Mouse (Mus musculus) left cerebral cortex, postnatal 14 days (tissue): ENCODE measurements around the gene Plekhj1. TPM values are rescaled to one million over a fixed set of nuclear protein-coding genes. Genes with fewer than 3 reads are reported as not detected.
A peak's percentile ranks its signal among the peaks of the same experiment; 100 is the strongest.

ENCODE experiments used
- DNase-seq, 2 experiments: peaks; one replicate each; pipeline ENCODE4 v3.0.0; 2021 to 2022; ENCODE audit warnings: low spot score in 2 of 2, mixed read lengths in 1 of 2
- intact Hi-C: fragments of 180-260 bp; cut with DNase I; formaldehyde crosslinking; loops from one replicate; pipeline ENCODE4 v1.15.1; 2025
- total RNA-seq, 2 experiments: library from RNA; stranded (reverse); gene quantifications; 2 replicates each; pipeline ENCODE4 v1.2.3; 2021

Plekhj1 gene
- total RNA-seq, 2 experiments from 2014 or later = 60.0 to 62.8 TPM

DNA sequence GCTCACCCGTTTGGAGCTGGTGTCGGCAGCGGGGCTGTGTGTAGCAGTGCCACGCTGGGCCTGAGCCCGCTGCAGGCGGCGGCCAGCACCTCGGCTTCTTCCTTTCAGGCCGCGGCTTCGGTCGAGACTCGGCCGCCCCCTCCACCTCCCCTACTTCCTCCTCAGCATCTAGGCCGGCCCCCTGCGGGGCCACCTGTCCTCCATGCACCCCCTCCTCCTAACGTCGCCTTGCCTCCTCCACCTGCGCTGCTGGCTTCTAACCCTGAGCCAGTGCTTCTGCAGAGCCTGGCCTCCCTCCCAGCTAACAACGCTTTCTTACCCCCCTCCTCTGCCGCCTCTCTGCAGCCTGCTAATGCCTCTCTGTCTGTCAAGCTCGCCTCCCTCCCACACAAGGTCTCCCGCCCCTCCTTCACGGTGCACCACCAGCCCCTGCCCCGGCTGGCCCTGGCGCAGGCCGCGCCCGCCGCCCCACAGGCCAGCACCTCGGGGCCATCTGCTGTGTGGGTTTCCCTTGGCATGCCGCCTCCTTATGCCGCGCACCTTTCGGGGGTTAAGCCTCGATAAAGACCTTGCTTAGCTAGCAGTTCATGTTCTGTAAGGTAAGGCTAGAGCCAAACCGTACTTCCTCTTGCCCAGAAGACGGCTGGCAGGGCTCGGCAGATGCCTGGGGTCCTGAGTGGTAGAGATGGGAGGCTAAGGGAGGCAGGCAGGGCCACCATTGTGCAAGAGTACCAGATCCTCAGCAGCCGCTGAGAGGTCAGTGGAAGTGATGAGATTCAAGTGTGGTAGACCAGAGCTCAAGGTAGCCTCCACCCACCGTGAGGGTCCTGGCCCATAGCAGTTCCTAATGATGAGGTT lies 6.0 kb downstream of the Plekhj1 start:
- intact Hi-C loops = no loop called here
- no peak for DNase-seq

DNA sequence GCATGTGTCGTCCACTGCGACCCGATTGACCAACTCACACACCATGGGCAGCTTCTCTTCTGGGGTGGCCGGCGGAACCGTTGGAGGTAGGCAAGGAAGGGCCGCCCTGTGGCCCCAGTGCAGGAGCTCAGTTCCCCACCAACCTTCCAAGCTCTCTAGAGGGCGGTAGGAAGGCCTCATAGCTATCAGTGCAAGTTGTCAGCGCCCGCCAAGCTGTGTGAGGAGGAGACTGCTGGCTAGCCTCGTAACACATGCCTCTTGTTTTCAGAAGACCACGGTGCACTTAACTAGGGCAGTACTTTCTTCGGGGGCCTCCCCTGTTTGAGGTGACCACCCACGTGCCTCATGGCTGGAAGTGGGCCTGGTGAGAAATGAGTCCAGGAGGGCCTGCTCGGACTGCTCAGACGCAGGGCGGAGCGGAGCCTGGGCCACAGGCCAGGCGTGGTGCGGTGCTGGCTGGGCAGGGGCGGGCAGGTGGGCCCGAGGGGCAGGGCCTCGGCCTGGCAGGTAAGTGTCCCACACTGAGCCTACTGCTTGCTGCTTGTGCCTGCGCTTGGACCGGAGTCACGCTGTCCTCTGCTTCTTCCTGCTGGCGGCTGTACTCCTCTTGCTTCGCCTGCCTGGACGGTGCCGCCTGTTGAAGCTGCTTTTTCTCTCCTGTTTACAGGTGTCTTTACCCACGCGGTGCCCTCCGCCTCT lies 6.8 kb downstream of the Plekhj1 start:
- no peak for DNase-seq
- intact Hi-C loops = no loop called here

DNA sequence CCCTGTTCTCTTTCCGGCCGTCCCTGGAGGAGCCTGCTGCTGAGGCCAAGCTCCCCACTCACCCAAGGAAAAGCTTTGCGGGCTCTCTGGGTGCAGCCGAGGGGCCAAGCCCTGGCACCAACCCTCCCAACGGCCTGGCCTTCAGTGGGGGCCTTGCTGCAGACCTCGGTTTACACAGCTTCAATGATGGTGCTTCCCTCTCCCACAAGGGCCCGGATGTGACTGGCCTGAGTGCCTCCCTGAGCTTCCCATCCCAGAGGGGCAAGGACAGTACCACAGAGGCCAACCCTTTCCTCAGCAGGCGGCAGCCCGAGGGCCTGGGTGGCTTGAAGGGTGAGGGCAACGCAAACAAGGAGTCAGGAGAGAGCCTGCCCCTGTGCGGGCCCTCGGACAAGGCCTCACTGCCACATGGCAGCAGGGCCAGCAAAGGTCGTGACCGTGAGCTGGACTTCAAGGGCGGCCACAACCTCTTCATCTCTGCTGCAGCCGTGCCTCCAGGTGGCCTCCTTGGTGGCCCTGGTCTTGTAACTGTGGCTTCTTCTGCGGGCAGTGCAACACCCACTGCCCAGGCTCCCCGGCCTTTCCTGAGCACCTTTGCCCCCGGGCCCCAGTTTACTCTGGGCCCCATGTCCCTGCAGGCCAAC lies 7.5 kb downstream of the Plekhj1 start:
- no peak for DNase-seq
- intact Hi-C loops = no loop called here

DNA sequence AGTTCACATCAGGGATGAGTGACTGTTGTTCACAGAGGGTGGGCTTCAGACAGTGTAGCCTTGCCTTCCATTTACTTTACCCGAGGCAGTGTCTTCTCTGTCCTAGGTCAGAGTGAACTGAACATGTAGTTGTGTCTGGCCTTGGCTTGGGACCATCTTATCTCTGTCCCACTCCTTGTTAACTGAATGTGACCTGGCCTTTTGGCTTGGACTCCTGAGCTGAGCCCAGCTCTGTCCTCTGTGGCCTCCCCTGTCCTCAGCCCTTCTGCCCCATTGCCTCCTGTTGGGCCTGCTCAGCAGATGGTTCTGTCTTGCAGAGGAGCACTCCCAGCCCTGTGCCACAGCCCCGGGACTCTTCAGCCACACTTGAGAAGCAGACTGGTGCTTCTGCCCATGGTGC lies 10.9 kb downstream of the Plekhj1 start:
- DNase-seq = no peak
- intact Hi-C loops = no loop called here

DNA sequence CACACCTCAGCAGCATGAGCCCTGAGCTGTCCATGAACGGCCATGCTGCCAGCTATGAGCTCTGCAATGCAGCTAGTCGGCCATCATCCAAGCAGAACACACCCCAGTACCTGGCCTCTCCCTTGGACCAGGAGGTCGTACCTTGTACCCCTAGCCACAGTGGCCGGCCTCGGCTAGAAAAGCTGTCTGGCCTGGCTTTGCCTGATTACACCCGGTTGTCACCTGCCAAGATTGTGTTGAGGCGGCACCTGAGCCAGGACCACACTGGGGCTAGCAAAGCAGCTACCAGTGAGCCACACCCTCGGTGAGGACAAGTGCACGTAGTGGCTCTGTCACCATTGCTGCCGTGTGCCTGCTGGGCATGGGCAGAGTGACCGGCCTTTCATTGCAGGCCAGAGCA lies 12.5 kb downstream of the Plekhj1 start:
- DNase-seq = no peak
- intact Hi-C loops = no loop called here

DNA sequence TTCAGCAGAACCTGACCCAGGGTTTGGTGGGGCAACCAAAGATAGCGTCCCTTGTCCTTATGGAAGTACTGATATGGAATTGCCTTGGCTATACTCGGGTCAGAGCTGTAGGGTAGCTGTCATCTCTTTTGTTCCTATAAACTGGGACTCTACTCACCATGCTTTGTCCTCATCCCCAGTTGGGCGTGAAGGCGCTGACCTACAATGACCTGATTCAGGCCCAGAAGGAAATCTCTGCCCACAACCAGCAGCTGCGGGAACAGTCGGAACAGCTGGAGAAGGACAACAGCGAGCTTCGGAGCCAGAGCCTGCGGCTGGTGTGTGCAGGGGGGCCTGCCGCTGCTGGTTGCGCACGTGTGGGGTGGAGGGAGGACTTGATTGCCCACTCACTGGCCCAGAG lies 13.6 kb downstream of the Plekhj1 start:
- no peak for DNase-seq
- intact Hi-C loops = no loop called here

DNA sequence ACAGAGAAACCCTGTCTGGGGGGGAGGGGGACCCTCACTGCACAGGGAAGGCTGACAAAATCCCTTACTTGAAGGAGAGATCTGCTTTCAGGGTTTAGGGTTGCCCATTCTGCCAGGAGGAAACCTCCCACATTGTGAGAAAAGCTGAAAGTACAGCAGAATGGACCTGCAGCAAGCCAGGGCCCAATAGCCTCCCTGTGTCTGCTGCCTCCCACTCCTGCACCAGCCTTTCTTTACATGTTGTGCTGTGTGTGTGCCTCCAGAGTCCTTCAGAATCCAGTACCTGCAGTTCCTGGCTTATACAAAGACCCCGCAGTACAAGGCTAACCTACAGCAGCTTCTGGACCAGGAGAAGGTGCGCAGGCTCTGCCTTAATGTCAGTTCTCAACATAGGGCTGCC lies 14.1 kb downstream of the Plekhj1 start:
- no peak for DNase-seq
- intact Hi-C loops = no loop called here

DNA sequence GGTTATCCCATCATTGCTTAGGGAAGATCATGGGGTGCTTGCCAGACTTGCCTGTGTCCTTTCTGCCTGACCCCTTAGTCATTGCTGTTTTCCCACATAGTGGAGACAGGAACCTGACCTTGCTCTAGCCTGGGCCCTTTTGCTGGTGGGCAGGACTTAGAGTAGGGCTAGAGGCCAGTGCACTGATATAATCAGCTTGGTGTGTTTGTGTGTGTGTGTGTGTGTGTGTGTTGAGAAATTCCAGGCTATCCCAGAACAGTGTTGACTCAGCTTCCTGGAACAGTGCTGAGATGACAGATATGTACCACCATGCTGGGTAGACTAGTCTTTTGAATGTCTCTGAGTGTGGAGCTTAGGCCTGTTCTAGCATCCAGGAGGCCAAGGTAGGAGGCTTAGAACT lies 18.9 kb downstream of the Plekhj1 start:
- intact Hi-C loops = no loop called here
- DNase-seq = no peak

DNA sequence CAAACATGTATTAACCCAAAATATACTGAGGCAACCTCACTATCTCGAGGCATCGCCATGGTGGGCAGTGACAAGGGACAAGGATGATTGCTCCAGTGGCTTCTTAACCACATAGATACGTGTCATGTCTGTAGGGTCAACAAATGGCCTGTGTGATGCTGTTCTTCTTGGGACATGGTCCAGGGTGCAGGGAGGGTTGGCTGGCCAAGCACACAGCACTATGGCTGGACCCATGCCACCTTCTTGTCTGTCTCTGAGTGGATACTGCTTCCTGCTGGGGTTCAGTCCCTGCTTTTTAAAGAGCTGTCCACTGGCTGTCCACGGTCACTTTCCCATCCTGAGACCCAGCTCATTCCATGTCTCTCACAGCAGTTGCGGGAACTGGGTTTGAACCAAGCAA lies 21.3 kb downstream of the Plekhj1 start:
- no peak for DNase-seq
- intact Hi-C loops = no loop called here

DNA sequence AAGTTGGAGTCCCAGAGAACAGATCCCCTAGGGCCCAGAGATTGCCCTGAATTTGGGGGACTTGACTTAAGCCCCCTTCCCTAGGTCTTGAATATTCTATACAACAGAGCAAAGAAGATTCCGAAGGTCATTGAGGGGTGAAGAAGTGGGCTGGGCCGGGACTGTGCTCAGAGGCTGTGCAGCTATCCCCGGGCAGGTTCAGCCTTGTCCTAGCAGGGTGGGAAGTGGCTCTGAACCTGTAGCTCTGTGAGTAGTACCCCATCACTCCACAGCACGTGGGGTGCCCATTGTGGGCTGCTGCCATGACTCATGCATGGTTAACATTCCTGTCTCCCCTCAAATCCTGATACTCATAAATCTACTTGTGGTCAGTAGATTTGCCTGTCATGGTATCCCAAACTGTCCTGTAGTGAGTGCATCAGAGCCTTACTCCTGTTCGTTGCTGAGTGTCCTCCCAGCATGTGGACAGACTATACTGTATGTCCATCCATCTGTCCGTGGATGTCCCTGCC lies 22.0 kb downstream of the Plekhj1 start:
- intact Hi-C loops = no loop called here

DNA sequence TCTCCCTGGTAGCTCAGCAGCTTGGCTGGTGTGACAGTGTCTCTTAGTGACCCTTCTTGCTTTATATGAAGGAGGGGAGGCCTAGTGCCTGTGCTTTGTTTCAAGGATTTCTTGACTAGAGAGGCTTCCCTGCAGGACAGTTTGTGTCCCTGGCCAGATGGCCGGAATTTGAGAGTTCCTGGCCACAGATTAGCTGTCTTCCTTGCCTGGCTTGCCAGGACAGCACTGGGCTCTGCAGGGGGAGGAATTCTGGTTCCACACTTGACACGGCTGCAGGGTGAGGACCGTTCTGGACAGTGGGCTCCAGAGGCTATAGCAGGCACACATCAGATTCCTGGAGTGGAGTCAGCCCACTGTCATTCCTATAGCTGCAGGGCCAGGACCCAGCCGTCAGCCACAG lies 22.7 kb downstream of the Plekhj1 start:
- DNase-seq = no peak
- intact Hi-C loops = loop anchor here (2.0 kb wide), 1 partner anchor 27 kb away; no protein-coding TSS in a partner anchor

More for the DNA sequence above, 22.0 kb downstream of the Plekhj1 start:
- DNase-seq = no peak

DNA sequence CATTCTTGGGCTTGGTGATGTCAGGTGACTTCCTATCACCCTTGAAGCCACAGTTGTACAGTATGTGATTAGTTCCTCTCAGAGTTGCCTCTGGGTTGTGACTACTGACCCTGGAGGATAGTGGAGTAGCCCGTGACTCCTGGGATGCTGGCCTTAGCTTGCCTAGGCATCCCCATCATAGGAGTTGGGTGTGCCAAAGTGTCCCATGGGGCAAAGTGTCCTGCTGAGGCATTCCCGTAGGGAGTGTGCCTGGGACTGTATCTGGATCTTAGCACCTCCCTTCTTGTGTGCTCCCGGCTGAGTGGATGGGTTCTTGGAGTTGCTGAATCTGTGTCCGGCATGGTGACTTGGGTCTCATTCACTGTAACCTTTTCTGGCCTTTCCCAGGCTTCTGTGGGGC lies 23.4 kb downstream of the Plekhj1 start:
- no peak for DNase-seq
- intact Hi-C loops = loop anchor here (2.0 kb wide), 1 partner anchor 26 kb away; no protein-coding TSS in a partner anchor

DNA sequence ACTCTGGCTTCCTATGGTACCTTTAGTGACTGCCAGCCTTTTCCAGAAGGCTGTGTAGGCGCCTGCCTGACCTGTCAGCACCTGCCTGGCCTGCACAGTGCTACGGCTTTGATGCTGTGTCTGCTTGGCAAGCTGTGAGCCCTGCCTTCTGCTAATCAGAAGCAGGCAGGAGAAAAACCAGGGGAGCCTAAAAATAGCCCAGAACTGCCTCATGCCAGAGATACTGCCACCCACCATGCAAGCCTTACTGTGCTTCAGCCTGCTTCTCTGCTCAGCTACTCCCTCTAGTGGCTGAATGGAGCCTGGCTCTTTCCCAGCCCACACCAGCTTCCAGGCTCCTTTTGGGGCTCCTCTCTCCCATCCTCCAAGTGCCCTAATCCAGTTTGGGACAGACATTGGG lies 23.9 kb downstream of the Plekhj1 start:
- intact Hi-C loops = loop anchor here (2.0 kb wide), 1 partner anchor 26 kb away; no protein-coding TSS in a partner anchor
- DNase-seq = peak; percentile 92 to 97

DNA sequence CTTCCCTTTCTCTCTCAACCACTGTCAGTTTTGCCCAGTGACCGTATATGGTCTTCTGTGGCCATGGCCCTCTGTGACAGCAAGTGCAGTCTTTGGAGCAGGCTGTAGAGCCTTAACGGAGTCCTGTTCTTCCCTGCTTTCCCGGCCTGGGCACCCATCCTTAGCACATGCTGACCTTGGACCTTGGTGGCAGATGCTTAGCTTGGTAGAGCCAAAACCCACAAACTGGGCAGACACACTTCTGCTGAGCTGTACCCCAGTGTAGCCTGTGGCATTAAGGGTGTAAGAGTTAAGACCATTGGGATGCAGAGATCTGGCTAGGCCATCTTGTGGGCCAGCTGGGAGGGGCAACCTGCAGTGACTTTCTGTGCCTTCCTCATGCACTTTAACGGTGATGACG lies 24.6 kb downstream of the Plekhj1 start:
- intact Hi-C loops = loop anchor here (2.0 kb wide), 1 partner anchor 25 kb away; no protein-coding TSS in a partner anchor
- DNase-seq = no peak

DNA sequence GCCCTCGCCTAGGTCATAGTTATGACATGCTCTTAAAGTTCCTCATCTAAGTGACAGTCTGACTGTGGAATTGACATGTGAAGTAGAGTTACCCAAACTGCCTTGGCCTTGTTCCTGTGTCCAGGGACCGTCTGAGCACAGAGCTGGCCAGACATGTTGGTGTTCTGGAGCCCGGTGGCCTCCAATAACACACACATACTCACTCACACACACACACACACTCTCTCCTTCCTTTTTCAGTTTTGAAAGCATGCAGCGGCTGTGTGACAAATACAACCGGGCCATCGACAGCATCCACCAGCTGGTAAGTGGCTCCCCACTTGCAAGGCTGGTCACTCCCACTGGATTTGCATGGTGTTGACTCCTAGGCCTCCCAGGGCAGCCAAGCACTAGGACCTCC lies 30.1 kb downstream of the Plekhj1 start:
- DNase-seq = no peak
- intact Hi-C loops = no loop called here

DNA sequence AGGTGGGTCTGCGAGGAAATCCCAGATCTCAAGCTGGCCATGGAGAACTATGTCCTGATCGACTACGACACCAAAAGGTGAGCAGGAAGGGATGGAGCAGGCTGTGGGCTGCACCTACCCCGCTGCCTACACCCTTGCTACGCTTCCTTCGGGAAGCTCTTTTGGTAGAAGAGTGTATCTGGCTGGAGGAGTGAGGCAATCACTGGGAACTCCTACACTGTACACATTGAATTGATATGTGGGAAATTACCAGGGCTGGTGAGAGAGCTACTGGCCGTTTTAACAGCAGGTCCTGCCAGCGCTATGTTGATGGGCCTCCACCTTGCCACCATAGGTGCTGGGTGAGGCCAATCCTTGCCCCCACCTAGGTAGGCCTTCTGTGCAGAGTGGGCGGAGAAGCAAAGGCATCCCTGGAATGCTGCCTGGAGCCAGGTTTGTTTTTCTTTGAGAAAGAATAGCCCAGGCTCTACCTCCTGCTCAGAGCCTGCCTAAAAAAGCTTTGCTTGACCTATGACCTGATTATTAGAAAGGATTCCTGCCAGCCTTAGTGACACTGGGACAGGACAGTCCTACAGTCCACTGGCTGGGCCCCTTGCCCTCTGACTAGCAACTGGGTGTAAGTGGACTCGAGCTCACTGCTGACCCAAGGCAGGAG lies 32.1 kb downstream of the Plekhj1 start:
- intact Hi-C loops = no loop called here
- DNase-seq = no peak

DNA sequence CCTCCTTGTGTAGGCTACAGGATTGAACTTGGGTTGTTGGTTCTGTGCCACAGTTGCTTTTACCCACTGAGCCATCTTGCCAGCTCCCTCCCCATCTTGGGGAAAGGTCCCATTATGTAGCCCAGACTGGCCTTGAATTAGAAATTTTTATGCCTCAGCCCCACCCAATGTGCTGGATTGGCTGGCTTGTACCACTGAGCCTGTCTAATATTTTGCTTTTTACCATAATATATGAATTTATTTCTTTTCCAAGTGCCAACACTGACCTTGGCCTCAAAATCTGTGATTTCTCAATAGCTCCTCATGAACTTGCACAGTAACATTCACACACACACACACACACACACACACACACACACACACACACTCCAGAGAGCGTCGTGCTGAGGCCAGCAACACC lies 32.7 kb downstream of the Plekhj1 start:
- intact Hi-C loops = no loop called here
- no peak for DNase-seq

DNA sequence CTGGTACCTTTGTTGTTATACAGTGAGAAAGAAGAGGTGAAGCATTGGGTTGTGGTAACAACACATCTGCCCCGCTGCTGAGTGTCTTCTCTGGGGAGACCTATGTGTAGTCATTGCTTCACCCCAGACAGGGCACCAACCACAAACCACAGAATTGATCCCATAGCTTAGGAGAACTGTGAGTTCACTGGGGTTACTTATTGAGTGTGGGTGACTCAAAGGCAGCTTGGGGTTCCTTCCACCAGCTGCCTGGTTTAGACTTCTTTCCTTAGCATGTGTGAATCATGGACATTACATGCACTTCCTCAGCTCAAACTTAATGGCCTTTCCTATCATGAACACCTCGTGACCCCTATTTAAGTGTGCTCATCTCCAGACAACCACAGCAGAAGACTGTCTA lies 34.9 kb downstream of the Plekhj1 start:
- intact Hi-C loops = no loop called here
- no peak for DNase-seq

DNA sequence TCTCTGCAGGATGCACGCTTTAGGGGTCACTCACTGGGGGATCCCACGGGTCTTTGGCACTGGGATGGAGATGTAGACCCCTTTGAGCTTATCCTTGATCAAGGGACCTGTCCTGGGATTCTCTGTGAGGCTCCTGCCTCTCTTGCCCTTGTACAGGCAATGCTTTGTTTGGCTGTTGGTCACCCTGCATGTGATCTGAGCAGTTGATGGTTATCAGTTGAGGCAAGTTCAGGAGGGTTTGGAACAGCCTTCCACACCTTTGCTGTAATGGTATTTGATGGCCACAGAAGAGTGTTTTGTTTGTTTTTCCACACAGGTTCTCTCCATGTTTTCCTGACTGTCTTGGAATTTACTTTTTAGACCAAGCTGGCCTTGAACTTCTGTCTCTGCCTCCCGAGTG lies 36.6 kb downstream of the Plekhj1 start:
- intact Hi-C loops = no loop called here
- no peak for DNase-seq
